Mouse (Mus musculus): ENCODE measurements around the gene Cd27.
"Not testable (repeated sequence)": the region's sequence is repeated elsewhere in the genome, so short reads cannot be mapped to it uniquely, and the experiment has no call there.

Gene Cd27

GRCm38 (mm10) chr6:125236782-125237181 is at the start of gene Cd27:
Gene Cd27, minus strand, starts transcription at chr6:125237010.
- DNase-seq: no peak

GRCm38 (mm10) chr6:125285890-125286289 is 49.1 kb upstream of the Cd27 start, which contains the start of gene Tuba3a:
Gene Tuba3a, minus strand, starts transcription at chr6:125286042.
- no peak for DNase-seq

- DNase-seq: no peak
Observed at GRCm38 (mm10) chr6:125284751-125285150, 47.9 kb upstream of the Cd27 start.

GRCm38 (mm10) chr6:125284250-125284649 is 47.4 kb upstream of the Cd27 start:
- no peak for DNase-seq

- DNase-seq: not testable (repeated sequence)
Observed at GRCm38 (mm10) chr6:125282721-125283120, 45.9 kb upstream of the Cd27 start.

GRCm38 (mm10) chr6:125279729-125280128 is 42.9 kb upstream of the Cd27 start:
- no peak for DNase-seq

GRCm38 (mm10) chr6:125274841-125275563 is 38.2 kb upstream of the Cd27 start:
- DNase-seq: no peak

GRCm38 (mm10) chr6:125272228-125272785 is 35.5 kb upstream of the Cd27 start:
- no peak for DNase-seq

- peak; percentile 91 for DNase-seq
Observed at GRCm38 (mm10) chr6:125271455-125272227, 34.8 kb upstream of the Cd27 start.

- DNase-seq: no peak
Observed at GRCm38 (mm10) chr6:125268799-125269198, 32.0 kb upstream of the Cd27 start.

- no peak for DNase-seq
Observed at GRCm38 (mm10) chr6:125267469-125267868, 30.7 kb upstream of the Cd27 start.

GRCm38 (mm10) chr6:125266600-125266999 is 29.8 kb upstream of the Cd27 start:
- DNase-seq: not testable (repeated sequence)

GRCm38 (mm10) chr6:125266091-125266490 is 29.3 kb upstream of the Cd27 start:
- DNase-seq: no peak

GRCm38 (mm10) chr6:125265239-125265638 is 28.4 kb upstream of the Cd27 start:
- DNase-seq: no peak

GRCm38 (mm10) chr6:125264219-125264618 is 27.4 kb upstream of the Cd27 start:
- DNase-seq: no peak

GRCm38 (mm10) chr6:125260006-125260555 is 23.3 kb upstream of the Cd27 start:
- no peak for DNase-seq

- peak; percentile 27 for DNase-seq
Observed at GRCm38 (mm10) chr6:125256222-125256966, 19.6 kb upstream of the Cd27 start.

GRCm38 (mm10) chr6:125255516-125256044 is 18.8 kb upstream of the Cd27 start:
- DNase-seq: no peak

GRCm38 (mm10) chr6:125253863-125254715 is 17.3 kb upstream of the Cd27 start:
- no peak for DNase-seq

GRCm38 (mm10) chr6:125252711-125253110 is 15.9 kb upstream of the Cd27 start:
- DNase-seq: no peak

- no peak for DNase-seq
Observed at GRCm38 (mm10) chr6:125252285-125252684, 15.5 kb upstream of the Cd27 start.
